Mouse (Mus musculus) megakaryocyte progenitor cell, adult 5-6 weeks (primary cell): Measurements from ENCODE around the gene D630045J12Rik. TPM values are rescaled to one million over a fixed set of nuclear protein-coding genes. Genes with fewer than 3 reads are reported as not detected.

Source experiments
- ATAC-seq: replicated peaks from 2 replicates; pipeline ENCODE4 v1.8.0; 2016; ENCODE audit warnings: mild to moderate bottlenecking, moderate TSS enrichment, inconsistent platforms; ENCODE audit not compliant: poor library complexity
- total RNA-seq, 2 experiments: library from RNA; stranded (forward) in 1 of 2; stranded (reverse) in 1 of 2; fragments of 157-497, 149-512 nt in 1 of 2; fragments of 200-1000 nt in 1 of 2; gene quantifications; 2 replicates each; pipeline versions ENCODE4 v1.2.3 to v1.2.4; 2015 to 2017

D630045J12Rik gene
- total RNA-seq, 2 experiments from 2014 or later = 0.54 to 2.3 TPM

DNA sequence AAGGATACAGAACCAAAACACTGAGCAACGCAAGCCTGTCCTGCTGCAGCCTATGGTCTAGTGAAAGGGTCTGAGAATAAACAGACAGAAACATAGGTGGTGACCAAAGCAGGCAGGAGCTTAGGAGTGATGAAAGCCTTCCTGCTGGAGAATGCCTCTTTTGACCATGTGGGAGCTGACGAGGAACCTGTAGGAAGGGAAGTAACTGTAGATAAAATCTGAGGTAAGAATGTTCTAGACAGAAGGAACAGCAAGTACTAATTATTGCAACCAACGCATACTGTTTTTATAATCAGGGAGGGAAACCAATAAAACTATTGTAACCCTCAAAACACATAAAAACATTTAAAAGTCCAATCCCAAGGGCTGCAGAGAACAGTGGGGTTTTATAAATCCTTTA, 9.6 kb downstream of the D630045J12Rik start:
- peak; percentile 15; the same call in 1 of the 2 replicates for ATAC-seq

GRCm38 (mm10) chr6:38242833-38243232, 11.0 kb downstream of the D630045J12Rik start:
- ATAC-seq = no peak

DNA sequence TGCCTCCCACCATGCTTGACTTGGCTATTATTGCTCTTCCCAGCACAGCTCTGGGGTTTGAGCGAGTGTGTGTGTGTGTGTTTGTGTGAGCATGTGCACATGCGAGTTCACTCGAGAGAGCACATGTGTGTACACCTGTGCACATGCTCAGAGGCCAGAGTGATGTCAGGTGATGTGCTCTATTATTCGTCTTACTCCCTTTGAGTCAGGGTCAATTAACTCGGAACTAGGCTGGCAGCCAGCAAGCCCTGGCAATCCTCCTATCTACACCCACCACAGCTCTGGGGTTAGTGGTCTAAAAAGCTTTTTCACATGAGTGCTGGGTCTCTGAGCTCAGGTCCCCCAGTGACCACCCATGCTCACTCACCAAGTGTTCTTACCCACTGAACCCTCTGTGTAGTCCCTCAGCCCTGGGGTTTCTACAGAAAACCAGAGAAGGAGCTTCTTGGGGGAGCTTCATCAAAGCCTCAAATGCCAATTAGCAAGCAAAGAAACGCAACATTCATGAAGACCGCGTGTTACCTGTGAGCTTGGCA, 11.4 kb downstream of the D630045J12Rik start:
- ATAC-seq = no peak

GRCm38 (mm10) chr6:38241508-38241907, 12.3 kb downstream of the D630045J12Rik start:
- ATAC-seq = no peak

- ATAC-seq = no peak
Measured at GRCm38 (mm10) chr6:38240618-38241017, 13.2 kb downstream of the D630045J12Rik start.

GRCm38 (mm10) chr6:38238382-38238781, 15.4 kb downstream of the D630045J12Rik start:
- no peak for ATAC-seq

- 0 out of 2 replicates have a peak, but pooled peaks have one; percentile 29 for ATAC-seq
Measured at GRCm38 (mm10) chr6:38235991-38236658, 17.7 kb downstream of the D630045J12Rik start.

GRCm38 (mm10) chr6:38233803-38234202, 20.0 kb downstream of the D630045J12Rik start:
- no peak for ATAC-seq

DNA sequence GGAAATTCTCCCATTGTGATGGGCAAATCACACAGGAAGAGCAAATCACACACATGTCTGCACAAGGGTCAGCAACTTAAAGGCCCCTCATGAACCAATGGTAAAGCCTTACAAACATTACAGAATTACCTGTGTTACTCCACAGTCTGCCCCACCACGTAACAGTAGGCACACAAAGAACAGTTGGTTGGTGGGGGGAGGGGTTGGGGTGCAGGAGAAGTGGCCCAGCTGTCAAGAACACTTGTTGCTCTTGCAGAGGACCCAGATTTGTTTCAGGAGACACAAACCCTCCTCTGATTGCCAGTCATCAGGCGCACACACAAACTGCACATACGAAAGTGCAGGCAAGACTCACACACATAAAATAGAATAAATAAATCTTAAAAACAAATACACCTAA, 20.9 kb downstream of the D630045J12Rik start:
- no peak for ATAC-seq

- ATAC-seq = no peak
Measured at GRCm38 (mm10) chr6:38231994-38232393, 21.8 kb downstream of the D630045J12Rik start.

DNA sequence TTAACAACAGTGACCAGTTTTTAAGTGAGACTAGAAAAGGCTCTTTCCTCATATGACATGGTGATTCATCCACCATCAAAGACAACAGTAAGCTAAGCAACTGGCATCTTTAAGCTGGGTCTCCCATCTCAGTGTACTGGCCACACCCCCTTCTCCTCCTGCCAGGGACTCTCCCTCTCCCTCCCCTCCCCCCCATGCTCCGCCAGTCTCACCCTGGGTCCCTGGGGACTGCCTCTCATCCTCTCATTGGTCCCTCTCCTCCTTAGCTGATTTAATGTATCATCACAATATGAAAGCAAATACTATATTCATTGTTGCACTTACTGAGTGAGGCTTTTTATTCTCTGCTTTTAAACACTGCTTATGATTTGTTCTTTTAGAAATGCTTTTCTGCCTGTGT, 29.7 kb downstream of the D630045J12Rik start:
- ATAC-seq = no peak

DNA sequence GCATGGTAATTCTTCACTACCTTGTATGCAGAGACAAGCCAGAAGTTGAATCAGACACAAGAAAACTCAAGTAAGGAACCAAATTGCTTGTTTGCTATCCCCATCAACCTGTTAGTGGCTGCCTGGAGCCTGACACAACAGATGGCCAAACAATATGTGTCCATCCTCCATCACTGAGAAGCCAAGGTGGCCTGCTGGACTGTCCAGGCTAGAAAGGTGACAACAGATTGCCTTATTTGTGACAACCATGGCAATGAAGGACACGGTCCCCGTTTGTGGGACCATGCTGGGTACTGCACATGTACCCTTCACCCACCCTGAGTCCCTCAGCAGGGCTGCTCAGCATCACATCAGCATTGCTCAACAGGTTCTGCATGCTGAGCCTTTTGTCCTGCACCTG, 34.5 kb downstream of the D630045J12Rik start:
- no peak for ATAC-seq

DNA sequence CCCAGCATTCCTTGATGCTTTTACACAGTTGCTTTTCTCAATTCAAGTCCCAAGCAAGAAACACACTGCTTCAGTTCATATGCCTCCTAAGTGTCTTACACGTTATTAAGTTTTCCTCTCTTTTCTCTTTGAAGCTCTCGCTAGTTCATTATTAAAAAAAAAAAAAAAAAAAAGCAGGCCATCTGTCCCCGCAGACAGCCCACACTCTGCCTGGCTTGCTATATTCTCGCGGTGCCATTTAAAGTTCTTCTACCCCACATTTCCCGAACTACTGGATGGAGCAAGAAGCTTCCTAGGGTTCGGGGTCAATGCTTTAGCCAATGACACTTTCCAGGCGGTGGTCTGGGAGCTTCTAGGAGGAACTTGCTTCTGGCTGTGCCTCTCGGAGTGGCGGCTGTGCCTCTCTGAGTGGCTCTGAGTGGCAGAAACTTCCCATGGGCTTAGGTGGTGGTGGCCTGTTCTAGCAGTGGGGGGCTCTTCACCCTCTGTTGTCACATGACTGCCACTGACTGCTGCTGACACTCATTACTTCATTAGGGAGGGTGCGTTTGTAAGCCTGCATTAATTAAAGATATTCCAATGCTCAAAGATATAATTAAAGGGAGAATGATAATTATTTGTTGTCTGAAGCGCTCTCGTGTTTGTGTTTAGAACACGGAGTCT, 38.2 kb downstream of the D630045J12Rik start:
- no peak for ATAC-seq

DNA sequence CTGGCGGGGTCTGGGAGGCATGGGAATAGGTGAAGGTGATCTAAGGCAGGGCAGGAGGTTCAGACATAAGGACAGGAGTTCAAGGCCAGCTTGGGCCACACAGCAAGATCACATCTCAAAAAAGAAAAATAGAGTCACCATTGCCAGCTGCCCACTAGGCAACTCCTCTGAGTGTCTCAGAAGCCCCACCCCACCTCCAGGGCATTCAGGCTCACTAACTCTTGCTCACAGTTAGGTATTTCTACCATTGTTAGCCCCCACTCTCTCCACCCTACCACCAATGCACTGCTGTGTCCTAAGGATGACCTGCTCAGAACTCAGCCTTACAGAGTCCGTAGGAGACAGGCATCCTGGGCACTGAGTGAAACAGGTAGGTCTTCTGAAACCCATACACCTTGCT, 46.2 kb downstream of the D630045J12Rik start:
- no peak for ATAC-seq

GRCm38 (mm10) chr6:38206941-38207531, 46.8 kb downstream of the D630045J12Rik start:
- no peak for ATAC-seq

GRCm38 (mm10) chr6:38205375-38205774, 48.4 kb downstream of the D630045J12Rik start:
- ATAC-seq = no peak

DNA sequence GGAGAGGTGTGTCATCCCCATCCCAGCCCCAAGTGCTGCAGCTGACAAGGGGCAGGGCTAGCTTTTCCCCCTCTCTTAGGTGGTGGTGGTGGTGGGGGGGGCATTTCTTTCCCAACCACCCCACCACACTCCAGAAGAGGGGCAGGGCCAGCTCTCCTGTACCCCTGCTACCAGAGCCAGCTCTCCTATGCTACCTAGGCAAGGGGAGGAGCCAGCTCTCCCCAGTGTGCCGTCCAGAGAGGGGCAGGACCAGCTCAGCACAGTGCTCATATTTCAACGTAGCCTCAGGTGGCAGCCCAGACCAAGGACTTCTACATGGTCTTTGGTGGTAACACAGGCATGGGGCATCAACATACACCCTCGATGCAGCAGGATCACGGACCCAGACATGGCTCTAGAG, 50.0 kb downstream of the D630045J12Rik start:
- ATAC-seq = no peak

DNA sequence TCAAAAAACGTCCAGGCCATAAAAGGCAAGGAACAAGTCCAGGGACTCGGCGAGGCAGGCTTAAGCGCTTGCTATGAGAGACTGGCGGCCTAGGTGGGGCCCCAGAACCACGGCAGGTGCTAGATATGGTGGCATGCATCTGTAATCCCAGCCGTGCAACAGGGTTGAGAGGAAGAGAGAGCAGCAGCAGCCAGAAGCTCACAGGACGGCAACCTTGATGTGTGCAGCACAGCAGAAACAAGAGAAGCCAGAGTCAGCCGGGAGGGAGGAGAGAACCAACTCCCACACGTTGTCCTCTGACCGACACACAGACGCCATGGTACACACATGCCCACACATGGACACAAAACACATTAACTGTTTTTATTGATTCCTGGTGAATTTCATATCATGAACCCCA, 51.0 kb downstream of the D630045J12Rik start:
- no peak for ATAC-seq

GRCm38 (mm10) chr6:38201495-38201894, 52.3 kb downstream of the D630045J12Rik start:
- no peak for ATAC-seq

- no peak for ATAC-seq
Measured at GRCm38 (mm10) chr6:38199599-38199998, 54.2 kb downstream of the D630045J12Rik start.

DNA sequence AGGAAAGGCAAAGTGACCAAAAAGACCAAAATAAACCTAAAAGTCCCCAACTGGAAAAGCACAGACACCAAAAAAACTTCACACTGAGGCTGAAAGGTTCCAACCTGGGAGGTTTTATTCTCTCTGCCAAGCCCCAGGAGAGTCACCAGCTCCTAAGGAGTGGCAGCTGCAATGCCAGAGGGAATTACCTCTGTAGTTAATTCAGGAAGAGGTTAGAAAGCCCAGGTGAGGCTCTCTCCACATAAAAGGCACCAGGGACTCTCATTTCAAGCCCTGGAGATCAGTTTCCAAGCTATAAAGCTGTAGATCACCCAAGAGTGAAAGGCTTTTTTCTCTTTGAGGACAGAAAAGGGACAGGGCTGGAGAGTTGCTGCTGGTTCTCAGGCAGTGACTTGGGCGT, 55.1 kb downstream of the D630045J12Rik start:
- no peak for ATAC-seq
